Comparison of ENCODE assay signal across 8 mouse cellular contexts in genomic region chr5:115155831-115156230, GRCm38 (mm10). TPM values are rescaled to one million over a fixed set of nuclear protein-coding genes. Genes with fewer than 3 reads are reported as not detected.
DNase-seq lines count a peak whose midpoint lies in the region; ATAC-seq and TF ChIP-seq lines count a peak whose summit lies in the region.

No protein-coding gene starts in this region.

- ATAC-seq in forebrain, postnatal 0 days: no peak
- no peak for ATAC-seq in midbrain, embryonic 12.5 days (ENCODE audit: low FRiP score, low read depth)
- ATAC-seq in cerebellum, adult (ENCODE audit: insufficient number of reproducible peaks, low FRiP score, low TSS enrichment): no peak

- peak overlapping the region; percentile 22 for H3K4me3 ChIP-seq in thymus, adult 2 months (ENCODE audit: control insufficient read depth, insufficient read depth, low read length)
- no peak overlapping the region for H3K4me3 ChIP-seq in forebrain, postnatal 0 days (ENCODE audit: low read depth, low read length)
- H3K4me3 ChIP-seq in midbrain, embryonic 12.5 days: peak overlapping the region; percentile 96

- TF ChIP-seq CTCF in thymus, adult 2 months (IDR thresholded peaks at IDR 0.05; ENCODE audit: borderline replicate concordance, control insufficient read depth, extremely low read depth, insufficient read depth, low read length, poor library complexity): no peak
- TF ChIP-seq CTCF in forebrain, postnatal 0 days (IDR thresholded peaks at IDR 0.05; ENCODE audit: low read depth): no peak

- peak overlapping the region; percentile 83 for H3K27ac ChIP-seq in thymus, adult 2 months (ENCODE audit: control insufficient read depth, insufficient read depth, low read length)
- no peak overlapping the region for H3K27ac ChIP-seq in forebrain, postnatal 0 days (ENCODE audit: low read depth, low read length)
- 0 out of 2 replicates have a peak overlapping the region, but pooled peaks have one; percentile 20 for H3K27ac ChIP-seq in midbrain, embryonic 12.5 days (replicated peaks)

- H3K27me3 ChIP-seq in thymus, adult 2 months (ENCODE audit: control insufficient read depth, insufficient read depth, low read length): no peaks in the 10 kb centered on the region
- no peaks in the 10 kb centered on the region for H3K27me3 ChIP-seq in forebrain, postnatal 0 days (ENCODE audit: insufficient read depth, low read length)
- H3K27me3 ChIP-seq in midbrain, embryonic 12.5 days: no peaks in the 10 kb centered on the region

- H3K9ac ChIP-seq in forebrain, postnatal 0 days: no peak overlapping the region
- H3K9ac ChIP-seq in midbrain, embryonic 12.5 days (replicated peaks): peak overlapping the region; percentile 50

- H3K9me3 ChIP-seq in forebrain, postnatal 0 days (ENCODE audit: low read length): no peaks in the 10 kb centered on the region
- no peaks in the 10 kb centered on the region for H3K9me3 ChIP-seq in midbrain, embryonic 12.5 days

- H3K4me1 ChIP-seq in thymus, adult 2 months (replicated peaks; ENCODE audit: control insufficient read depth, insufficient read depth, low read length): peaks cover 63% of the 10 kb centered on the region
- H3K4me1 ChIP-seq in forebrain, postnatal 0 days (ENCODE audit: insufficient read depth): peaks cover 17% of the 10 kb centered on the region
- H3K4me1 ChIP-seq in midbrain, embryonic 12.5 days: peaks cover 37% of the 10 kb centered on the region

- H3K4me2 ChIP-seq in forebrain, postnatal 0 days (ENCODE audit: low read depth): peak overlapping the region; percentile 94
- H3K4me2 ChIP-seq in midbrain, embryonic 12.5 days (replicated peaks): peak overlapping the region; percentile 92

- no peaks in the 10 kb centered on the region; the same call in 1 of the 2 replicates for H3K36me3 ChIP-seq in thymus, adult 2 months (ENCODE audit: control insufficient read depth, insufficient read depth, low read length)
- 0 out of 2 replicates have a peak, but pooled peaks cover under 1% of the 10 kb centered on the region for H3K36me3 ChIP-seq in forebrain, postnatal 0 days (ENCODE audit: insufficient read depth)
- 0 out of 2 replicates have a peak, but pooled peaks cover 8% of the 10 kb centered on the region for H3K36me3 ChIP-seq in midbrain, embryonic 12.5 days

- DNase-seq in thymus, adult 2 months: peak; percentile 46
- no peak for DNase-seq in thymus, postnatal 10 days (ENCODE audit: low spot score in 2 of 2)
- no peak for DNase-seq in forebrain, postnatal 0 days
- peak; percentile 82 to 91 for DNase-seq in kidney, postnatal 25 days
- DNase-seq in urinary bladder, postnatal 36 days (ENCODE audit: low spot score in 2 of 2): no peak
- no peak for DNase-seq in frontal cortex, postnatal 36 days (ENCODE audit: low spot score in 2 of 2)

- TF ChIP-seq POLR2A in thymus, adult 2 months (IDR thresholded peaks at IDR 0.05; ENCODE audit: control insufficient read depth, extremely low read depth, insufficient read depth, low read length, poor library complexity): no peak

- 1% methylated on average over 5 of the region's 5 CpGs for WGBS in thymus, adult 2 months
- WGBS in forebrain, postnatal 0 days: 36% methylated on average over 5 of the region's 5 CpGs
- 55% methylated on average over 5 of the region's 5 CpGs for WGBS in midbrain, embryonic 12.5 days

RNA-seq across cellular contexts. Expression of gene Mlec, which starts 2.1 kb away (rescaled TPM):
- 95.0 and 98.5 TPM in 2 replicates for polyA plus RNA-seq in thymus, adult 2 months (2012; rRNA removed)
- total RNA-seq in forebrain, postnatal 0 days (2014; rRNA removed): 49.9 and 58.6 TPM in 2 replicates
- 8.4 and 15.7 TPM in 2 replicates for polyA plus RNA-seq in forebrain, postnatal 0 days (2015; fragmentation: Nextera tagmentation; extraction: Ambion mirVana)
- polyA plus RNA-seq in midbrain, embryonic 12.5 days (2016; fragmentation: Nextera tagmentation; extraction: Ambion mirVana): 50.0 and 57.1 TPM in 2 replicates

RNA-seq across cellular contexts. Expression of gene Unc119b, which starts 21.1 kb away (rescaled TPM):
- polyA plus RNA-seq in thymus, adult 2 months (2012; rRNA removed): 67.3 and 68.6 TPM in 2 replicates
- total RNA-seq in forebrain, postnatal 0 days (2014; rRNA removed): 24.7 and 27.2 TPM in 2 replicates
- 17.4 and 20.3 TPM in 2 replicates for polyA plus RNA-seq in forebrain, postnatal 0 days (2015; fragmentation: Nextera tagmentation; extraction: Ambion mirVana)
- 62.3 and 65.9 TPM in 2 replicates for polyA plus RNA-seq in midbrain, embryonic 12.5 days (2016; fragmentation: Nextera tagmentation; extraction: Ambion mirVana)

RNA-seq across cellular contexts. Expression of gene Acads, which starts 36.7 kb away (rescaled TPM):
- 99.6 and 101 TPM in 2 replicates for polyA plus RNA-seq in thymus, adult 2 months (2012; rRNA removed)
- 11.8 and 13.9 TPM in 2 replicates for total RNA-seq in forebrain, postnatal 0 days (2014; rRNA removed)
- 12.1 and 12.5 TPM in 2 replicates for polyA plus RNA-seq in forebrain, postnatal 0 days (2015; fragmentation: Nextera tagmentation; extraction: Ambion mirVana)
- polyA plus RNA-seq in midbrain, embryonic 12.5 days (2016; fragmentation: Nextera tagmentation; extraction: Ambion mirVana): 38.1 and 38.5 TPM in 2 replicates

RNA-seq across cellular contexts. Expression of gene Cabp1, which starts 38.4 kb away (rescaled TPM):
- 0.50 and 0.58 TPM in 2 replicates for polyA plus RNA-seq in thymus, adult 2 months (2012; rRNA removed)
- 28.1 and 31.5 TPM in 2 replicates for total RNA-seq in forebrain, postnatal 0 days (2014; rRNA removed)
- 12.6 and 19.4 TPM in 2 replicates for polyA plus RNA-seq in forebrain, postnatal 0 days (2015; fragmentation: Nextera tagmentation; extraction: Ambion mirVana)
- polyA plus RNA-seq in midbrain, embryonic 12.5 days (2016; fragmentation: Nextera tagmentation; extraction: Ambion mirVana): 2.3 and 3.6 TPM in 2 replicates

RNA-seq across cellular contexts. Expression of gene Gm10401, which starts 57.7 kb away (rescaled TPM):
- polyA plus RNA-seq in thymus, adult 2 months (2012; rRNA removed): 0.26 TPM in 1 of 2 replicates, not detected in the other
- not detected in 2 replicates for total RNA-seq in forebrain, postnatal 0 days (2014; rRNA removed)
- polyA plus RNA-seq in forebrain, postnatal 0 days (2015; fragmentation: Nextera tagmentation; extraction: Ambion mirVana): 32.5 and 44.0 TPM in 2 replicates
- 25.3 and 31.3 TPM in 2 replicates for polyA plus RNA-seq in midbrain, embryonic 12.5 days (2016; fragmentation: Nextera tagmentation; extraction: Ambion mirVana)

Comparison
In these comparisons a context has a peak if more than half of its experiments do, and no peak if none do; other contexts are left out.
1. DNase-seq: peak in thymus, adult 2 months (single experiment) and kidney, postnatal 25 days (2 of 2); none in thymus, postnatal 10 days (0 of 2), forebrain, postnatal 0 days (single experiment), urinary bladder, postnatal 36 days (0 of 2) and frontal cortex, postnatal 36 days (0 of 2).